Mouse (Mus musculus): Measurements from ENCODE around the gene Stard10.

DNA sequence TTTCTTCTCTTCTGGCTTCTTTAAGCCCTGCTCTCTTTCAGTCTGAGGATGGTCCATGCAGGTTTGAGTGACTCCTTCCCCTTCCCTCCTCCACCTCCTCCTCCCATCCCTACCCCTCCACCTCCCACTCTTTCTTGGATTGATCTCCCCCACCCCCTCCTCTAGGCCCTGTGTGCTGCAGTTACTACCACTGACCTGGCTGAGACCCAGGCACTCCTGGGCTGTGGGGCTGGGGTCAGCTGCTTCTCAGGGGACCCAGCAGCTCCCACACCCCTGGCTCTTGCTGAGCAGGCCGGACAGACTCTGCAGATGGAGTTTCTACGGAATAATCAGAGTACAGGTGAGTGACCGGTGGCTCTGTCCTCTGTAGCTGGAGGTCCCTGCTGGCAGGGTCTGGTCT is 77.7 kb downstream of the Stard10 start:
- TF ChIP-seq CTCF (IDR thresholded peaks at IDR 0.05; ENCODE audit: control insufficient read depth, insufficient read depth, insufficient read length) (no peak), MYOD1 (IDR thresholded peaks at IDR 0.05; ENCODE audit: control insufficient read depth, insufficient read length, low read depth) (no peak)

All from C2C12 (cell line).